Mouse (Mus musculus): ENCODE measurements at regions not wholly inside any gene's neighbourhood (a gene's known extent, or its start where the extent isn't known, plus 50 kb on each side); places are given as distances from the start of the nearest gene placed in this dataset.

DNA sequence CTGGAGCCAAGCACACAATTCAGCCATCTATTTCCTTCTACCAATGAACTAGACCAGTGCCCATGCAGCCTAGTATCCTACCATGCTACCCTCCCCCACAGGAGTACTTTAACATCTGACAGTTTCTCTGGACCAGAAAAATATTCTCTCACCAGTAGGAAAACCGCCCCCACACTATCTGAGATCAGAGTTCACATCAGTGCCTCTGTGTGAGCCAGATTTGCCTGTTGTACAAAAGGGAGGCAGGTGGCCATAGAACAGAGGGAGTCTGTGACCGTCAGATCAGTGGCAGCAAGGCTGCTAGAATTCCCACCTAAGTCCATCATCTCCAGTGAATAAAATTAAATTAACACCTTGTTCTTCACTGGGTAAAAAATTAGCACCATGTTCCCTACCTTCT, 166.5 kb downstream of the Atp23 start:
- DNase-seq: no peak

DNA sequence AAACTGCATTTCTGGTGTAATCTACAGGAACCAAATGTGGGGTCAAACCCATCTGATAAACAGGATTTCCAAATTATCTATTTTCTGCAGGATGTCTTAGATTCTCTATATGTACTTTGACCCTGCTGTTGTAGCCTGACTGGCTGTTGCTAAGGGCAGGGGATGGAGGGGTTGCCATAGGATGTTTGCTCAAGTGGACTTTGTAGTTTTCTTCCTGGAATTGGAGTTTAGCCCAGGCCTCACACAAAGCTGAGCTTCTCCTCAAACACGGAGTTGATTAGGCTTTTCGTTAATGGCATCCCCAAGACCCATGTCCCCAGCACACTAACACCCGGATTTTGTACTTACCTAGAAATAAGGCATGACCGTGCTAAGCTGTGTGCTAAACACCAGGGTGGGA, 173.3 kb downstream of the Atp23 start:
- no peak for DNase-seq

DNA sequence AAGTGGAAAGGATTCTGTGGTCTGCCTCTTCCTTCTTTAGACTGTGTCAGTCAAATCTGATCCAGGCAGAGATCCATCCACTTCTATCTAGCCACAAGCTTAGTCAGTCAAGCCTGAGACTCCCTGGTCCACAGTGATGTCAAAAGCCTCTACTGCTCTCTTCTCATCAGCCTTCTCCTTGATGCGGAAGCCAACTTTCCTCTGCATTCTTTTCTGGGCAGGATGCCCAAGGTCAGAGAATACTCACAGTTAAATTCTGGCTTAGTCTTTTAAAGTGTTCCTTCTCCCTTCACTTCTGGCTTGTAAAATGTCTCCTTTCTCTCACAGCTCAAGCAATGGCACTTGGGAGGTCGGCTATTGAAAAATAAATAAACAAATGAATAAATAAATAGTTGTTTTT, 183.2 kb downstream of the Atp23 start:
- peak in 1 of 2 experiments; percentile 2 for DNase-seq

DNA sequence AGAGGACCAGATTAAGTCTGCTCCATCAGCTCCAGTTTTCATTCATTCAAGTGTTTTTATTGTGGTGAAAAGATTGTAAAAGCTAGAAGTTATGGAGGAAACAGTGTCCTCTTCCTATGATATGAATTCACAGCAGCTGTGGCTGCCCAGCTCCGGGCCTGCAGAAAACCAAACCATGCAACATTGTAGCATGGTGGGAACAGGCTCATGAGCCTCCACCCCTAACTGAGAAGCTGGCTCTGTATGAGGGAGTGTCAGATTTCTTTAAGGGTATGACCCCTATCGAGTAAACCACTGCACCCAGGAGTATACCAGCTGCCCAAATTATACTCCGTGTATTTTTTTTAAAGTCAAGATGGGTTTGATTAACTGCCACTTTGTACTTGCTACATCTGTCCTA, 189.4 kb downstream of the Atp23 start:
- DNase-seq: no peak

DNA sequence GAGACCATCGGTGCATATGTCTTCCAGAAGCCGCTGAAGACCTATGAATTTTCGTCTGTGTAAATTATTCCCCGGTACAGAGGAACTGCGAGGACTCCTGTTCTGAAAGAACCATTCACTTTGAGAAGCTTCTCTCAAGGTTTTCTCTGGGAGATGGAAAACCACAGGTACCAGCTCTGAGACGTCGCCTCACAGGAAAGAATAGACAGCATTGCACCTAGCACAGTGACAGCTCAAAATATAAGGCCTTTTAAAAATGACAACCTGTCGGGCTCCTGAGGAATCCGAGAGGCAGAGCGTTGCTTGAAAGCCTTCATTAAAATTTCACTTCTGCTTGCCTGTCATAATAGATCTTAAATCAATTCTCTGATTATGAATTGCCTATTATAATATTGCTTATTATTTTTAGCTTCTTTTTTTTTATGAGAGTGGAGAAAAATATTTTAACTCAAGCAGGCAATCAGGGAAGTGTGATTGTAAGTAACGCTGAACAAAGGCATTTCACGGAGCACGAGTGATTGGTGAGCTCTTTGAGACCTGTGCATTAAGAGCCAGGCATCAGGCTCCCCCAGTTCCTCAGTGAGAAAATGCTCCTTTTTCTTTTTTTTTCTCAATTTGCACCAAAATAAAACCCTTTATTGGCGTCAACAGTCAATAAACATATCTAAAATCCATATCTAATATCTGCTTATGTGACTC, 191.8 kb downstream of the Atp23 start:
- DNase-seq: no peak

DNA sequence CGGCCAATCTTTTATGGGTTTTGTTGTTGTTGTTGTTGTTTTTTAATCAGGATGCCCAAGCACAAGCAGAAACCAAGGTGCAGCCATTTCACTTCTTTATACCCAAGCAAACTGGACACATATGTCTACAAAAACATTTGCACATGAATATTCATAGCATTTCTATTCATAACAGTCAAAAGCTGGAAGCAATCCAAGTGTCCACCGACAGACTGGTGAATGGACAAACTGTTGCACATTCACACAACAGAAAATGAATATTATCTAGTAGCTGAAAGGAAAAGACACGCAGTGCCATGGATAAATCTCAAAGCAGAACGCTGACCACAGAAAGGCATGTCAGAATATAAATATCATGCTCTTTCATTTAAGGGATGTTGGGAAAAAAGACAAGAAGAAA, 192.4 kb downstream of the Atp23 start:
- no peak for DNase-seq

DNA sequence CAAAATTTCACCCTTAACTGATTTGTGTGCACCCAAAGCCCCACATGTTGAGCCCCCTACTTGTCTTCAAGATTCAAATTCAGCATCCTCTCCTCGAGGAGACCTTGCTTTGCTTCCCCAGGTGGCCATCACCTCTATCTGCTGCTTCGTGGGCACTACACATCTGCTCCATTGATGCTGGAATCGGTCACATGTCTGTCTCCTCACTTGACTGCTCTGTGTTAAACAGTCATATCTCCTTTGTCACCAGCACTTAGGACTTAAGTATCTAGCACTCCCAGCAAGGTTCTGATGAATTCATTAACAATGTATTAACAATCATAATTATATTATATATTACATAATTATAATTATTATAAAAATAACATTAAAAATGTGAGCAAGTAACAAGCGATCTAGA, 192.9 kb downstream of the Atp23 start:
- DNase-seq: no peak

DNA sequence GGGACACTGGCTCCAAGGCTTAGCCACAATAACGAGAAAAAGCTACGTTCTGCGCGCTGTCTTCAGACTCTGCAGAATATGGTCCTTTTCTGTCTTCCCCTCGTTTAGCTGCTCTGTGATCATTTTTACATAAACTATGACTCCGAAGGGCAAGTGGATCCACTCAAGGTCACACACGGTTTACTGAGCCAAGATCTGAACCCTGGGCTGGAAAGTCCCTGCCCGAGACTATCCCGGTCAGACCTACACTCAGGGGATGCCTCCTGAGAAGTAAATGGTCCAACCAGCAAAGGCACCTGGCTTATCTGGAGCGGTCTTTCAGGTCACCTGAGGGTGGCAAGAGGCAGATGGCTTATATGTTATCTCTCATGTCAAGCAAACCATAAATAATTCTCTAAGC, 204.1 kb downstream of the Atp23 start:
- DNase-seq: no peak

DNA sequence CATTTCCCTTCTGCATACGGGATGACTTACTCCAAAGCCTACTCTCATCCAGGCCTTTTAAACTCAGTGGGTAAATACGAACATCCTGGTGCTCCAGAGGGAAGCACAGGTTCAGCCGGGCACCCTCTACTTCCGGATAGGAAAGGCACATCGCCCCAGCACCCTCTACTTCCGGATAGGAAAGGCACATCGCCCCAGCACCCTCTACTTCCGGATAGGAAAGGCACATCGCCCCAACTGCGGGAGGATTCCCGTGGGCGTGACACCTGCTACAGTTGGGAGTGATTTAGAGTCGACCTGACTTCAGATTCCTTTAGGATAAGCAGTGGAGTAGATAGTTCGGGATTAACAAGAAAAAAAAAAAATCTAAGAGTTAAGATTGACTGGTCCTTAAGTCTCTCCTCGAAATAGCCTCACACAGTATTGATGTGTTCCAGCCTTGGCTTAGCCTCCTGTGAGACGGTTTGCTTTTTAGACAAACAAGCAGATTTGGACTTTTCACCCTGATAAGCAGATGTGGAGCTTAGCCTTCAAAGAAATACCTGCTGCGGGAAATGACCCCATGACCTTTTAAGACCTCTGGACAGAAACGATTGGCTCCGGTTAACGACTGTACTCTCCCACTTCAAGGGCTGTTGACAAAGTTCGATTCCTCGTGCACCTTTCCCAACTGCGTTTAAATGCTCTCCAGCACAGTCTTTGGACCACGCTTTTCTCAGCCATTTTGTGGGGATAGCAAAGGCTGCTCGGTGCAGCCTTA, 210.1 kb downstream of the Atp23 start:
- DNase-seq: no peak

DNA sequence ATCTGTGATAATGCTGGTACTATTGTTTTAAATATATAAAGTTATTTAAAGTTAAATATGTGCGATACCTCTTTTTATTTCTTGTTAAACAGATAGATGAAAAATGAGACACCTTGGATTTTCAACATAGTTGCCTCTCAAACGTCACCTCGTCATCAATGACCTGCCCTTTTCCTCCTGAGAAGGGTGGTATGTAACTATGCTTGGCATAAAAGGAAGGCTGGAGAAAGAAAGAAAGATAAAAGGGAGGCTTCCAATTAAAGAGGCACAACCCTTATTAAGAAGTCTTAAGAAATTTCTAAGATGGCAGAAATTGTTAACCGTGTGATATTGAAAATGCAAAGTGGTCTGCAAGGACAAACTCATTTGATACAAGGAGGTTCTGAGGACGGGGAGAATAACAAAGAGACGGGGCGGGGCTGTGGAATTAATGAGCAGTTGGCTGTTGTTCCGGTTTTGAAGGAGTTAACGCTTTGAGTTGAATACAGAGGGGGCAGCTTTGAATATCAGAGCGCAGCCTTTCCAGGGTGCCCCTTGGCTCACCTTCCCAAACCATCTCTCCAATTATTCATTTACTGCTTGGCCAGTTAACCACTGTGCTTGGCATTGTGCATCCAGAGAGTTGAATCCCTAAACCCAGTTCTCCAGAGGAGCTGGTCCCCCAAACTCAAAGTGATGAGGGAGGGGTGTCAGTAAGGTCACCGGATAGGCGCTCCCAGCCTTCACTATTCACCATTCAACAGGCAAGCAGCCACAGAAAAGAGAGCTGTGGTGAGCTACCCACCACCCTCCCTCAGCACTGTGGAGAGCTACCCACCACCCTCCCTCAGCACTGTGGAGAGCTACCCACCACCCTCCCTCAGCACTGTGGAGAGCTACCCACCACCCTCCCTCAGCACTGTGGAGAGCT, 220.6 kb downstream of the Atp23 start:
- no peak for DNase-seq

DNA sequence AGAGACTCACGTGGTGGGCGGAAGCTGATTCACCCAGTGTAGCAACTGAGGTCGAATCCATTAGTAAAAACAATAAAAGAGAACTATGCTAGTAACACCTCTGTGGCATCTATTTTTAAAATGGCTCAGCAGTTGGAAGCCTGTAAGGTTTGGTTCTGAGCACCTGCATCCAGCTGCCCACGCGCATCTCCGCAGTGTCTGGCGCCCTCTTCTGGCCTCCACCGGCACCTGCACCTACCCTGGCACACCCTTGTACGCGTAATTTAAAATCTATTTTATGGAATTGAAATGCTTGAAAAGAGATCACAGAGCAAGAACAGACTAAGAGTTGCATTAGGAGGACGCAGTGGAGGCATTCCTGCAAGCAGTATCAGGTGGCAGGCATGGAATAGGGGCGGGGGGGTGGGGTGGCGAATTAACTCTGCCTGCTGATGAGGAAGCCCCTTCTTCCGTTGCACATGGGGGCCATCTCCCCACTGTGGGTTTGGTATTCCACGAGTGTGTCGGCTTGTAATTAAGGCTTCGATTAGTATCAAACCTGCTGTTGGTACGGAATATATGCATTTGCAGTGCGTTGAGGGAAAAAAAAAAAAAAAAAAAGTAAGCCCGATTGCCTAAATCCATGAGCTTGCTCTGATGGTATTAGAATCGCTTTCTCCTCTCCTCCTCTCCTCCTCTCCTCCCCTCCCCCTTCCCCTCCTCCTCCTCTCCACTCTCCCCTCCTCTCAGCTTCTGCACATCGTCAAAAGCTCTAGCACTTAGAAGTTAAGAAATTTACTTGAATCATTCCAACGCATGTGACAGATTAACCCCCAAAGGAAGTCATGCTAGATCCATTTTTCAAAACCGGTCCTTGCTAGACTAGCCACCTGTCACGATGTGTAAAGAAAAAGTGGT, 221.7 kb downstream of the Atp23 start:
- DNase-seq: no peak

DNA sequence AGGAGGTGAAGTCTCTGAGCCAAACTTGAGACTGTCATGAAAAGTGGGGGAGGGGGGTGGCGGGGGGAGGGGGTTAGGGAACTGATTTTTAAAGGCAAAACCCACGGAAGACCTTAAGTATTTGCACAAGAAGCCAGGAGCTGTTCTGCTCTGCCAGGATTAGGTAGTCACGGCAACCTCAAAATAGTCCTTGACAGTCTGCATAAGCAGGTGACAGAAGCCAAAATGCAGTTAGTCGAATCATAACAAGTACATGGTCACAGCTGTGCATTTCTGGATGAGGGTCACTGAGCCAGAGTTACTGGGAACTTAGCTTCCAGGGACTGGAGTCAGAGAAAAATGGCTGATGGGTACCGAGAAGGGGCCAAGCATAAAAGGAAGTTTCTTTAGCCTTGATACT, 227.7 kb downstream of the Atp23 start:
- no peak for DNase-seq

DNA sequence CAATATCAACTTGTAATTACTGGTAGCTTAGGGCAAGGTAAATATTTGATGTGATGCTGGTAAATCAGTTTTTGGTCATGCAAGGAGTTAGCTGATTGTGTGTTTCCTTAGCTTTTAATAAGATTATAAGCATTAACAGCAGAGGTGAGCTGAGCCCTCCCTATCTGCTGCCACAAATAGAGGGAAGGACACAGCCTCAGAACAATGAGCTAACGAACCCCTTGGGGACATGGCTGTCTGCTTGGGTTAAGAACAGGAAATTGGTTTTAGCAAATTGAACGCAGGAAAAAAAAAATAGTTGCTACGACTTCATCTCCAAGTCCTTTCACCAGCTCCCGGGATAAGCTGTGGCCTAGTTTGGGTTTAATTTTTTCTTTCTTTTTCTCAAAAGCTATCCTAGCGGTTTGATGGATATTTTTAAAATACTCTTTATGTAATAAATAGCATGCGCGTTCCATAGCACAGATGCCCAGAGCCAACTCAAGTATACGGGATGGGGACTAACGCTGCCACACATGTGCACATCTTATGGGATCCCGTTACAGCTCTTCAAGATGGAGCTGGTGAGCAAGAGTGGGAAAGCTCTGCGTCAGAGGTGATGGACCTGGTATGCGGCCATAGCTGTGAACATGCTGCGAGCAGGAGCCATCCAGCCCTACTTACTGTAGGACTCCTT, 236.6 kb downstream of the Atp23 start:
- no peak for DNase-seq

DNA sequence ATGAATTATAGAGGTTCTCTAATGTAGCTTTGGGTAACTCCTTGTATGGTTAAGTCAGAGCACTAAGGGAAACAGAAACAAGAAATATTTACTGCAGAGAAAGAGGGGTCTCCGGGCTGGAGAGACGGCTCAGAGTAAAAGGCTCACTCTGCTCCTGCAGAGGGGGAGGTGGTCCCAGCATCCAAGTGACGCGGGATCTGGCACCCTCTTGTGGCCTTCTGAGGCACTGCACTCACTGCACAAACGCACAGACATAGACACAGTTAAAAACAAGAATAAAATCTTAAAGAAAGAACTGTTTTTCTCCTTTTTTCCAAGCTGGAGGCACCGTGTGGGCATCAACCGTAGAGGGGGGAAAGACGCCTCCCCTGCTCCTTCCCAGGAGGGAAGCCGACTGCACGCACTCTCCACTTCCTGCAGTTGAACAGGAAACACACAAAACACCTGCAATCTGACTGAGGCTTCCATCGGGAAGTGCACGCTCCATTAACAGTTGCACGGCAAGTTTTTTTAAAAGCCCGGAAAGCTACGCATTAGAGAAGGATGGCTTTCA, 237.6 kb downstream of the Atp23 start:
- DNase-seq: no peak

DNA sequence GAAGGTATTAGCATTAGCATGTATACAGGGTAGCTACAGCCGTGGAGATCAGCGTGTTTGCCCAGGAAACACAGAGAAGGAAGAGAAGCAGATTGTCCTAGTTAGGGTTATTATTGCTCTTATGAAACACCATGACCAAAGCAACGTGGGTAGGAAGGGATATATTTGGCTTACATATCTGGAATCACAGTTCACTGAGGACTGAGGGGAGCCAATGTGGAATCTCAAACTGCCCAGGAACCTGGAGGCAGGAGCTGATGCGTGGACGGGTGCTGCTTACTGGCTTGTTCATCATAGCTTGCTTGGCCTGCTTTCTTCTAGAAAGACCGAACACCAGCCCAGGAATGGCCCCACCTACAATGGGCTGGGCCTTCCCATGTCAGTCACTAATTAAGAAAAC, 238.4 kb downstream of the Atp23 start:
- DNase-seq: no peak

DNA sequence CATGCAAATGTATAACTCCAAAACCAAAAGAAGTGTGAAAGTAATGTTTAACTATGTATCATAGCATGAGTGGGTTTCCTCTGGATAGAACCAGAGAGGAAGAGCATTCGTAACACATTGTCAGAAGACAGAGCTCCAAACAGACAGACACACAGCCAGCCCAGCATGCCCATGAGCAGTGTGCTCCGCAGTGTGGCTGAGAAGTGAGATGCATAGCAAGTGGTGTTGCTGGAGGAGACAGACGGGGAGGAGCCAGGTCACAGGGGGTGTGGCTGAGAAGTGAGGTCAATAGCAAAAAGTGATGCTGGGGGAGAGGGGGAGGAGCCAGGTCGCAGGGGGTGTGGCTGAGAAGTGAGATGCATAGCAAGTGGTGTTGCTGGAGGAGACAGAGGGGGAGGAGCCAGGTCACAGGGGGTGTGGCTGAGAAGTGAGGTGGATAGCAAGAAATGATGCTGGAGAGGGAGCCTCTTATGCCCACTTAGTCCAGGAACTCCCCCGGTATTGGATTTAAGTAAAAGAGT, 240.0 kb downstream of the Atp23 start:
- no peak for DNase-seq

DNA sequence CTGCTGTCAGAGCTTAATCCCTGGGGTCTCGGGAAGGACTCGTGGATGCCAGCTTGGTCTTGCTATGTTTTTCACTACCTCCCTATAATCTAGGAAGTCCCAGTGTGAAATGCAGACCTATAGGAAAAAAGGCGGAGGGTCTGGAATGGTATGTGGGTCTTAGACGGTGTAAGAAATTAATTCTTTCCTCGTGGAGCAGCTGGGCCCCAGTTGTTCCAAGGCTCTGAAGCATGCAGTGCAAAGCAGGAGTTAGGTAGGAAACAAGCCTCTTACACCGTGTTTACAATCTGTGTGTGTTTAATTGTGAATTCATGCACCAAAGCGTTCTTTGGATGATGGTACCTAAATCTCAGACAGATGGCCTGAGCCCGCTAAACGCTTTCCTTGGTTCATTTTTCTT, 241.1 kb downstream of the Atp23 start:
- DNase-seq: no peak

DNA sequence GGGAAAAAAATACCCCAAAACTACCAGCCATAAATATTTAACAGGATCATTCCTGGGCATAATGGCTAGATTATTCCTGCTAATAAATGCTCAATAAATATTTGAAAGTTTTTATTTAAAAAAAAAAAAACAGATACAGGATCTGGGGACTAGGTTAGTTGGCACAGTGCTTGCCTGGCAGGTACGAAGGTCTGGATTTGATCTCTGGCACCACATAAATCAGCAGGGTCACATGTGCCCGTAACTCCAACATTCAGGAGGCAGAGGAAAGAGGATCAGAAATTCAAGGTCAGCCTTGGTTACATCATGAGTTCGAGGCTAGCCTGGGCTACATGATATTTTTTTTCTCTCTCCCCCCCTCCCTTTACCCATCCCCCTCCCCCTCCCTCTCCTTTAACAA, 248.5 kb downstream of the Atp23 start:
- DNase-seq: no peak

DNA sequence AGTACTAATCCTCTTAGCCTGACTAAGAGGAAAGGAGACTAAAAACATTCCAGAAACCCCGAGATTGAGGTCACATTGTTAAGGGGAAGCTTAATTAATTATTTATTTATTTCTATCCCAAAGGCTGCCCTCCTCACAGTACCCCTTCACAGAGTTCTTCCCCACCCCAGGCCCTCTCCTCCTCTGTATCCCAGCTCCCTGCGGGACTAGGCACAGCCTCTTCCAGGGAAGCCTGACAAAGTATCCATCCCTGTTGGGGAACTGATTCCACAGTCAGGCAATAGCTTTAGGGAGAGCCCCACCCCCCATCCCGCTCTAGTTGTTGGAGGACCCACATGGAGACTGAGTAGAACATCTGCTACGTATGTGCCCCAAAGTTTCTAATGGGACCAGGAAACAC, 254.6 kb downstream of the Atp23 start:
- DNase-seq: no peak

DNA sequence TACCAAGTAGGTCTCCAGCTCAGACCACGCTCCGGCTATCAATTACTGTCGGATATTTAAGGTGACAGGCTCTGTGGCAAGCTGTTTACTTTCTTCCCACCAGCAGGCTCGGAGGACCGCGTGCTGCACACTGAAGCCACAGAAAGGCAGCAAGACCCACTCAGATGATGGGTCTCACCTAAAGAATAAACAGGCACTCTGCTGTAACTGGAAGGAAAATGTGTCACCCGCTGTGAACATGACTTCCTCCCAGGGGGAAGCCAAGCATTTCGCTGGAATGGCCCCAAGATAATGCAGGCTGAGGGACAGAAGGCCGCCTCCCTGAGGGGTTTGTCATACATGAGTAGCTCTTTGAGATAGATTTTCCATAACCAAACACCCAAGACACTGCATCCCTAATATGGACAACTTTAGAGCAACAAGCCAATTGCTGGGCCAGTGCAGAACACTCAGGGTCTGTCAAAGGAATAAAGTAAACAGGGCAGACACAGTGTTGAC, 259.3 kb downstream of the Atp23 start:
- no peak for DNase-seq

DNA sequence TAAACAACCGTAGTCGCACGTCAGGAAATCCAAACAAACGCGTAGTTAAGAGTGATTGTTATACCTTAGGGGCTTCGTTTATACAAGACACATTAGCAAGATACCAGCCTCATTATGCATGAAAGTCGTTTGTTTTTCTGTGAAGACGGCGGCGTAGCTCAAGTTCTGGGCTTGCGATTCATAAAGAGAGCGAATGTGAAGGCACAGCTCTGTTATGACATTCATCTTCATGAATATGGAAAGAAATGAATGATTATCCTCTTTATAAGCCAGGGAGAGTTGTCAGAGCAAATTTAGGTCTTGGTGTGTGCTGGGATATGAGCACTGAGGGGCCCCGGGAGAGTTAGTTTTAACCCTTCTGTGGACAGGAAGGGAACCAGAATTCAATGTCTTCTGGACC, 266.4 kb downstream of the Atp23 start:
- DNase-seq: no peak
